In the genomic region with DNA sequence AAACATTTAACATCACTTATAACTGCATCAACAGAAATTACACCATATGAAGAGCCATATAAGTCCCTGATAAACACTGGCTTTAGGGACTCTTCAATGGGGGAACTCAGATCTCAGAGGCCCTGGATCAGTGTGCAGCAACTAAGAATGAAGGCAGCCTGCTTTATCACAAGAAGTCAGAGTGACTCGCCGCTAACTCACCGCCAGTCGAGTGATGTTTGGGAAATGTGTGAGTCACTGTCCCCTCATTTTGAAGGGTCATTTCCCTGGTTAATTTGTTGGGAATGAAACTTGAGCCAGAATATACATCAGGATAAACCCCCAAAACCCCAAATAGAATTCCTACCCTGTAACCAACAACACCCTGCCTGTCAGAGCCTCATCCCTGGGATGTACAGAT, we compare ENCODE assay signal across 15 mouse cellular contexts.
"Had no signal": no experiment of that assay in that cellular context is flagged by ENCODE, and none has a peak within 500 bp of the region (broad histone marks: within the 10 kb centered on the region; RNA-seq: fewer than 3 reads in every experiment).

No protein-coding gene starts in this region.

- H3K36me3 ChIP-seq: limb, embryonic 12.5 days; liver, embryonic 13.5 days; lung, embryonic 15.5 days; midbrain, embryonic 10.5 days; neural tube, embryonic 12.5 days had no signal

- H3K27ac ChIP-seq: layer of hippocampus, adult 2 months; limb, embryonic 12.5 days; liver, embryonic 13.5 days; lung, embryonic 15.5 days; midbrain, embryonic 10.5 days; neural tube, embryonic 12.5 days; stomach, postnatal 0 days had no signal

- H3K27me3 ChIP-seq: limb, embryonic 12.5 days; liver, embryonic 13.5 days; lung, embryonic 15.5 days; neural tube, embryonic 12.5 days had no signal

- H3K9me3 ChIP-seq: limb, embryonic 12.5 days; liver, embryonic 13.5 days; lung, embryonic 15.5 days; midbrain, embryonic 10.5 days; neural tube, embryonic 12.5 days had no signal

- H3K4me2 ChIP-seq: limb, embryonic 12.5 days; liver, embryonic 13.5 days; lung, embryonic 15.5 days; neural tube, embryonic 12.5 days had no signal

- H3K9ac ChIP-seq: limb, embryonic 12.5 days; liver, embryonic 13.5 days; liver, postnatal 0 days; lung, embryonic 15.5 days; neural tube, embryonic 12.5 days had no signal

- H3K4me1 ChIP-seq: neural tube, embryonic 12.5 days had no signal

- DNase-seq: kidney, postnatal 10 days; kidney, postnatal 4 days; liver; liver, embryonic 13.5 days; liver, postnatal 0 days; lung, postnatal 14 days; midbrain, embryonic 14.5 days; right cerebral cortex, postnatal 14 days; thymus, postnatal 14 days had no signal

- ATAC-seq: liver, postnatal 0 days had no signal

- H3K4me3 ChIP-seq: layer of hippocampus, adult 2 months; limb, embryonic 12.5 days; liver, embryonic 13.5 days; lung, embryonic 15.5 days; midbrain, embryonic 10.5 days; neural tube, embryonic 12.5 days had no signal
